Mouse (Mus musculus) heart, embryonic 16.5 days (tissue): ENCODE results near the gene Klhdc8a. TPM values are rescaled to one million over a fixed set of nuclear protein-coding genes. Genes with fewer than 3 reads are reported as not detected.

Experiments used
- ATAC-seq: fragments of 200-750 bp; cut with Nextera tagmentation; replicated peaks from 2 replicates; pipeline ENCODE4 v1.8.0; 2017; ENCODE audit warnings: moderate number of reproducible peaks; ENCODE audit not compliant: insufficient read depth, low FRiP score; ENCODE audit errors: extremely low read depth
- H3K27ac ChIP-seq: fragments of 300-500 bp; sonication (generic); 2 replicates; pipeline ENCODE4 v1.5.1; 2014; ENCODE audit warnings: mild to moderate bottlenecking, low read length, control low read depth, moderate library complexity
- H3K27me3 ChIP-seq: fragments of 300-500 bp; sonication (generic); 2 replicates; pipeline ENCODE4 v1.6.1; 2014; ENCODE audit warnings: low read length, mixed read lengths; ENCODE audit not compliant: control insufficient read depth, insufficient read depth
- H3K36me3 ChIP-seq: fragments of 300-500 bp; sonication (generic); 2 replicates; pipeline ENCODE4 v1.6.1; 2014; ENCODE audit not compliant: control insufficient read depth, insufficient read depth
- H3K4me1 ChIP-seq: fragments of 300-500 bp; sonication (generic); 2 replicates; pipeline ENCODE4 v1.6.1; 2014; ENCODE audit warnings: low read length, mixed read lengths; ENCODE audit not compliant: control insufficient read depth, insufficient read depth
- H3K4me2 ChIP-seq: fragments of 300-500 bp; sonication (generic); 2 replicates; pipeline ENCODE4 v1.6.1; 2014; ENCODE audit warnings: low read depth, mild to moderate bottlenecking, control low read depth, low read length
- H3K4me3 ChIP-seq: fragments of 300-500 bp; sonication (generic); 2 replicates; pipeline ENCODE4 v1.5.1; 2014; ENCODE audit warnings: mild to moderate bottlenecking, control low read depth, low read length
- H3K9ac ChIP-seq: fragments of 300-500 bp; sonication (generic); 2 replicates; pipeline ENCODE4 v1.6.1; 2014; ENCODE audit warnings: low read length, control low read depth
- H3K9me3 ChIP-seq: fragments of 300-500 bp; sonication (generic); replicated peaks from 2 replicates; pipeline ENCODE4 v1.6.1; 2016; ENCODE audit warnings: low read length; ENCODE audit not compliant: control insufficient read depth
- WGBS: fragments of 180-500 bp; shearing (Covaris S2); extraction: QIAGEN DNeasy Blood & Tissue Kit; methylation state at CpG from one replicate; pipeline ENCODE4 v1.1.7; 2014; 5-methylcytosine and 5-hydroxymethylcytosine counted together
- polyA plus RNA-seq: library from polyadenylated mRNA; unstranded; fragments of >200 nt; fragmentation: Nextera tagmentation; extraction: Ambion mirVana; gene quantifications from 2 replicates; pipeline ENCODE4 v1.2.1, GENCODE M21; 2015

Klhdc8a gene
- polyA plus RNA-seq, 1 experiment from 2014 or later = 0.62 TPM

DNA sequence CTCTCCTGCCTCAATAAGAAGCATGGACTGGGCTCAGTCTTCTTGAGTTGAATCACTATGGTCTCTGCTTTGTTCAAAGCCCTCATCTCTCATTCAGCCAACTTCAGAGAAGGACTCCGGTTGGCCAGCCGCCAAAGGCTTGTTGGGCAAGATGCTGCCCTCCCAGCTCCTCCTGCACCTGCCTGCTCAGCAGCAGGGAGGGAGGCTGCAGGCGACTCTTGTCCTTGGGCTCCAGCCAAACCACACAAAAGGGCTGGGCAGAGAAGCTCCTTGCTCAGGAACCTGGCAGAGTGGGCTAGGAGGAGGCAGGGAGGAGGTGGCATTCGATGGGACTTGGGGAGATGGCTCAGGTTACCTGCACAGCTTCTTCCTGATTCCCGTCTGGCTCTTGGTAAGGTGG lies 20.8 kb downstream of the Klhdc8a start:
- Histone ChIP-seq H3K36me3 (no peaks in the 10 kb centered on the region), H3K4me3 (no peak overlapping the region), H3K9me3 (no peaks in the 10 kb centered on the region), H3K27me3 (0 out of 2 replicates have a peak, but pooled peaks cover 3% of the 10 kb centered on the region), H3K4me2 (no peak overlapping the region), H3K4me1 (peaks cover 23% of the 10 kb centered on the region; the same call in 1 of the 2 replicates), H3K27ac (no peak overlapping the region), H3K9ac (no peak overlapping the region)
- no peak for ATAC-seq
- 52% methylated on average over 5 of the region's 5 CpGs for WGBS

DNA sequence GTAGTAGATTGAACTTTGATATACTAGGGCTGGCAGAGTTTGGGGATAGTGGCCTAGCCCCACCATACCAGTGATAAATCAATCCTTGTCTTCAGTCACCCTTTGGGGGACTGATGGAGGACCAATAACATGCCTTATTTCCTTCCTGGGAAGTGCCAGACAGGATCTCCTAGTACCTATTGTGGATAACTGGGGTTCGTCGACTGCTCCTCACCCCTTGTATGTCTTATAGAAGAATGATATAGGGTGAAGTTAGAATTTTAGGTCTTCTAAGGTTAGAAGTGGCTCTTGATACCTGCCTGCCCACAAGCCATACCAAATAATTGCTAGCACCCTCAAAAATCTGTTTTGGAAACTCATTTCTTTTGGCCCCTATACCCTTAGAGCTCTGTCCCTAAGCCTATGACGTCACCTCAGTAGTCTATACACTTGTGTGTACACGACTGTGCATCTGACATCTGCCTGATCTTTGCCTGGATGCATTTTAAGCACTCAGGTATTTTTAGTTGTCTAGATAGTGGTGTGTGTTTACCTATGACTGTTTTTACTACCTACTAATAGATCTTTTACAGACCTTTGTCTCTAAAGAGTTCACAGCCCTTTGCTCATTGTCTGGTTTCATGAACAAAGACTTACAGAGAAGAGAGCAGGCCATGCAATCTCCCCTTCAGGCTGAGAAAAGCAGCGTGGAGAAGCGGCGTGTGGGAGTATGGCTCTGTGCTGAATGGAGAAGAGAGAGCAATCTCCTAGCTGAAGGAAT lies 23.6 kb downstream of the Klhdc8a start:
- H3K4me1 ChIP-seq = peaks cover 16% of the 10 kb centered on the region; the same call in 1 of the 2 replicates
- no peak overlapping the region for H3K9ac ChIP-seq
- ATAC-seq = no peak
- WGBS = 63% methylated on average over 7 of the region's 7 CpGs
- no peak overlapping the region for H3K27ac ChIP-seq
- no peaks in the 10 kb centered on the region for H3K9me3 ChIP-seq
- no peaks in the 10 kb centered on the region for H3K27me3 ChIP-seq
- no peaks in the 10 kb centered on the region for H3K36me3 ChIP-seq
- H3K4me2 ChIP-seq = no peak overlapping the region
- H3K4me3 ChIP-seq = no peak overlapping the region

DNA sequence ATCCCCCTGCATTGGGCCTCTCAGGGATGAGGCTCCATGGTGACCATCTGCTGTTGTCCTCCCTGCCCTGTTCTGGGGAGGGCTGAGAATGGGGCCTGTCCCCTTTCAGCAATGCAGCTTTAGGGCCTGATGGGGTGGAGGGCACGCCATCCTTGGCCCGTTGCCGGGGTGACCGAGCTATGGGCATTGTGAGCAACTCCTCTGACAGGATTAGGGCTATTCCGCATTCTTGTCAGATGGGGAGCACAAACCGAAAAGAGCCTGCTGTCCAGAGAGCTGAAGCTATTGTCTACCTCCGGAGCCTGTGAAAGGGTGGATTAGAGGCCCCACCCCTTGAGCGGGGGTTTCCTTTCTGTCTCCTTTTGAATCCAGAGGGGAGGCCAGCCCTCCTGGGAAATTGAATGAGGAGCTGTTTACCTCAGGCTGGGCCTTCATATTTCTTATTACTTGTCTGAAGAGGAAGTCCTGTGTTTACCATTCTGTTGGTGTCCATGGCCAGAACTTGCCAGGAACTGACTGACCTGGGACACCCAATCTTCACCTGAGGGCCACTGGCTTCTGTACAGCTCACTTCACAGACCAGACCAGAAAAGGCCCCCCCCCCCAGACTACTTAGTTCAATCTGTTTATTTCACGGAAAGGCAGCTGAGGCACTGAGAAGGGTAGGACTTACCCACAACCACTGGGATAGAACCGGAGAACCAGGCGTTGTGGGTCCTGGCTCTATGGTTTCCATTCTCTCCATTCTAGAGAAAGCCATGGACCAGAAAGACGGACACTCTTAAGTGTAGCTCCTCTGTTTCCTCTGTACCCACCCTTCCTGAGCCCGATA lies 24.5 kb downstream of the Klhdc8a start:
- no peak overlapping the region for H3K9ac ChIP-seq
- H3K9me3 ChIP-seq = no peaks in the 10 kb centered on the region
- ATAC-seq = no peak
- H3K4me2 ChIP-seq = no peak overlapping the region
- H3K36me3 ChIP-seq = no peaks in the 10 kb centered on the region
- no peak overlapping the region for H3K4me3 ChIP-seq
- WGBS = 44% methylated on average over 13 of the region's 13 CpGs
- no peak overlapping the region for H3K27ac ChIP-seq
- H3K27me3 ChIP-seq = no peaks in the 10 kb centered on the region
- peaks cover 14% of the 10 kb centered on the region; the same call in 1 of the 2 replicates for H3K4me1 ChIP-seq

DNA sequence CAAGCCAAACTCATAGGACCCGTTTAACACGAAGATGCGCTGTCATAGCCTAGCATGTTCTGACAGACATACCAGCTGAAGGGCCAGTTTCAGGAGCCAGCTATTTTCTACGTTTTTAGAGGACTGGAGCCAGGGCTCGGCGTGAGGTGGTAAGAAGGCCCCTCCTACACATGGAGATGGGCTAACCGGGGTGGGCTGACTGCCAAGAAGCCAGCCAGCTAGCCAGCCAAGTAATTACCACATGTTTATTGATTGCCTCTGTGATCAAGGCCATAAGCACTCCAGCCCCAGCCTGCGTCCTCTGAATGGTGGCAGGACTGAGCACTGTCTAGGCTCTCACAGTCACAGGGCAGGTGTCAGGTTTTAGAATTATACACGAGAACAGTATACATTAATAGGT lies 28.4 kb downstream of the Klhdc8a start:
- no peak overlapping the region for H3K4me3 ChIP-seq
- H3K36me3 ChIP-seq = peaks cover 2% of the 10 kb centered on the region; the same call in 1 of the 2 replicates
- H3K27me3 ChIP-seq = no peaks in the 10 kb centered on the region
- ATAC-seq = no peak
- H3K9me3 ChIP-seq = no peaks in the 10 kb centered on the region
- no peak overlapping the region for H3K27ac ChIP-seq
- no peak overlapping the region for H3K9ac ChIP-seq
- H3K4me2 ChIP-seq = no peak overlapping the region
- WGBS = 54% methylated on average over 9 of the region's 9 CpGs
- H3K4me1 ChIP-seq = 0 out of 2 replicates have a peak, but pooled peaks cover 7% of the 10 kb centered on the region

DNA sequence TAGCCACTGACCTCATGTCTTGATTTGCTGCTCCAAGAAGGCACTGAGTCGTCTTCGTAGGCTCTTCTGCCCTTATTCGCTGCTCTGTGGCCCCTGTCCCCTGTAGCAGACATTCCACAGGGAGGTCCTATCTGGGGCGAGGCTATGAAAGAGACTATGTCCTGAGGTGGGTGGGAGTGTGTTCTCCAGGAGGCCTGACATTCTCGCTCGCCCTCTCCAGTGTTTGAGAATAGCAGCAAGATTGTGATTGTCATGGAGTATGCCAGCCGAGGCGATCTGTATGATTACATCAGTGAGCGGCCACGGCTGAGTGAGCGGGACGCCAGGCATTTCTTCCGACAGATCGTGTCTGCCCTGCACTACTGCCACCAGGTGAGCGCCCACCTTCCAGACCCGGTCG lies 29.1 kb downstream of the Klhdc8a start:
- peaks cover 2% of the 10 kb centered on the region; the same call in 1 of the 2 replicates for H3K36me3 ChIP-seq
- H3K27me3 ChIP-seq = no peaks in the 10 kb centered on the region
- H3K9me3 ChIP-seq = no peaks in the 10 kb centered on the region
- no peak overlapping the region for H3K4me2 ChIP-seq
- H3K4me1 ChIP-seq = 0 out of 2 replicates have a peak, but pooled peaks cover 7% of the 10 kb centered on the region
- no peak for ATAC-seq
- no peak overlapping the region for H3K9ac ChIP-seq
- no peak overlapping the region for H3K27ac ChIP-seq
- H3K4me3 ChIP-seq = no peak overlapping the region
- WGBS = 50% methylated on average over 17 of the region's 17 CpGs

DNA sequence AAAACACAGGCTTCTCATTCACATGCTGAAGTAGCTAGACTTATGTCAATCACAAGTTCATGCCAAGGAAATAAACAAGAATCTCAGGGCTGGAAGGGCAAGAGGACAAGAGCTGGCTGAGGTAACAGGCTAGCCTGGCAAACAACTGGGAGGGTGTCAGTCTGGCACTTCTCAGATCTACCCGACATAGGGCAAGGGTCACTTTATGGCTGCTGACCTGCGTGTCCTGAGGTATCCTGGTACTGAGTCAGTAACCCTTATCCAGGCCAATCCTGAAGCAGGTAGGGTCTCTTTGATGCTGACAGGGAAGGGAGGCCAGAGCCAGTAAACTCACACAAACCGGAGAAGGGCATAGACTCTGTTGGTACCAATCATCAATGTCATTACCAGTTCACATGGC lies 30.1 kb downstream of the Klhdc8a start:
- Histone ChIP-seq H3K4me3 (no peak overlapping the region), H3K9ac (no peak overlapping the region), H3K27ac (no peak overlapping the region), H3K4me1 (peaks cover 7% of the 10 kb centered on the region), H3K9me3 (no peaks in the 10 kb centered on the region), H3K4me2 (no peak overlapping the region), H3K36me3 (peaks cover 2% of the 10 kb centered on the region; the same call in 1 of the 2 replicates), H3K27me3 (no peaks in the 10 kb centered on the region)
- no peak for ATAC-seq
- 86% methylated on average over 3 of the region's 3 CpGs for WGBS

DNA sequence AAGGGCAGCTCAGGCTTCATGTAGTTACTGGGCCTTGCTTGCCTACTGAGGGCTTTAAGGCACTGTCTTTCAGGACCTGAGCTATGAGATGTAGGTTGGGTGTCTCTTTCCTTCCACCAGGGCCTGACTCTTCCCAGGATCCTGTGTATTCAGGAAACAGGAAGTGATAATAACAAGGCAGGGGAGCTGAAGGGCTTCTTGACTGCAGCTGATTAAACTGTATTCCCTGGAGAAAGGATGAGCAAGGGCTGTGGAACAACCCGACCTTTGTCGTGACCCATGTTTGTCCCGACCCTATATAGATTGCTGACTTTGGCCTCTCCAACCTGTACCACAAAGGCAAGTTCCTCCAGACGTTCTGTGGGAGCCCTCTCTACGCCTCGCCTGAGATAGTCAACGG lies 31.2 kb downstream of the Klhdc8a start:
- no peak for ATAC-seq
- 66% methylated on average over 7 of the region's 7 CpGs for WGBS

DNA sequence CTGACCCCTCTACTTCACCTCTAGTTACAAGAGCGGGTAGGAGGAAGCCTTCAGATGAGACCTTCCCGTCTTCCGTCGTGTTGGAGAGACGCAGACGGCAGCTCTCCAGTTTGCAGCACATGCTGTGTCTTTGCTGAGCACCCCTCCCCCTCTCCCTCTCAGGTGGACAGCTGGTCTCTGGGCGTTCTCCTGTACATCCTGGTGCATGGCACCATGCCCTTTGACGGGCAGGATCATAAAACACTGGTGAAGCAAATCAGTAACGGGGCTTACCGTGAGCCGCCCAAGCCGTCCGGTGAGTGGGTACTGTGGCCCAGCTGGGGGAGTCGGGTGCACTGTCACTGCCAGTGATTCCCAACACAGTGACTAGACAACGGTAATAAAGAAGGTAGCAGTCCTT lies 32.0 kb downstream of the Klhdc8a start:
- 86% methylated on average over 15 of the region's 15 CpGs for WGBS
- Histone ChIP-seq H3K27me3 (no peaks in the 10 kb centered on the region), H3K9ac (no peak overlapping the region), H3K4me2 (no peak overlapping the region), H3K36me3 (peaks cover 2% of the 10 kb centered on the region; the same call in 1 of the 2 replicates), H3K4me3 (no peak overlapping the region), H3K4me1 (peaks cover 24% of the 10 kb centered on the region), H3K9me3 (no peaks in the 10 kb centered on the region), H3K27ac (no peak overlapping the region)
- no peak for ATAC-seq

More for the DNA sequence above, 31.2 kb downstream of the Klhdc8a start:
- Histone ChIP-seq H3K36me3 (peaks cover 2% of the 10 kb centered on the region; the same call in 1 of the 2 replicates), H3K4me1 (peaks cover 17% of the 10 kb centered on the region), H3K4me2 (no peak overlapping the region), H3K9me3 (no peaks in the 10 kb centered on the region), H3K27ac (no peak overlapping the region), H3K9ac (no peak overlapping the region), H3K27me3 (no peaks in the 10 kb centered on the region), H3K4me3 (no peak overlapping the region)

DNA sequence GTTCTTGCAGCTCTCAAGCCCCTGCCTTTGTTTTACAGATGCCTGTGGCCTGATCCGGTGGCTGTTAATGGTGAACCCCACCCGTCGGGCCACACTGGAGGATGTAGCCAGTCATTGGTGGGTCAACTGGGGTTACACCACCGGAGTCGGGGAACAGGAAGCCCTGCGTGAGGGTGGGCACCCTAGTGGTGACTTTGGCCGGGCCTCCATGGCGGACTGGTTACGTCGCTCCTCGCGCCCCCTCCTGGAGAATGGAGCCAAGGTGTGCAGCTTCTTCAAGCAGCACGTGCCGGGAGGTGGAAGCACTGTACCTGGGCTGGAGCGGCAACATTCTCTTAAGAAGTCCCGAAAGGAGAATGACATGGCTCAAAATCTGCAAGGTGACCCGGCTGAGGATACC lies 32.9 kb downstream of the Klhdc8a start:
- no peaks in the 10 kb centered on the region for H3K9me3 ChIP-seq
- no peak overlapping the region for H3K27ac ChIP-seq
- no peaks in the 10 kb centered on the region for H3K27me3 ChIP-seq
- no peak overlapping the region for H3K4me2 ChIP-seq
- 87% methylated on average over 17 of the region's 17 CpGs for WGBS
- no peak overlapping the region for H3K9ac ChIP-seq
- no peak overlapping the region for H3K4me3 ChIP-seq
- peaks cover 2% of the 10 kb centered on the region; the same call in 1 of the 2 replicates for H3K36me3 ChIP-seq
- ATAC-seq = no peak
- peaks cover 26% of the 10 kb centered on the region for H3K4me1 ChIP-seq
